Mouse (Mus musculus) heart, postnatal 0 days (tissue): ENCODE measurements around the gene Troap.

Experiments used
- CTCF ChIP-seq: IDR thresholded peaks from 2 replicates; pipeline ENCODE4 v1.5.1; 2016; ENCODE audit warnings: antibody characterized with exemption, control low read depth, low read depth
- EP300 ChIP-seq: IDR thresholded peaks from 2 replicates; pipeline ENCODE4 v1.6.1; 2016; ENCODE audit warnings: antibody characterized with exemption, low read depth

GRCm38 (mm10) chr15:99025414-99025813 is 49.0 kb upstream of the Troap start:
- no peak for TF ChIP-seq CTCF
- no peak for TF ChIP-seq EP300
